Mouse (Mus musculus) thymus, postnatal 0 days (tissue): ENCODE measurements around the gene Clip3. TPM values are rescaled to one million over a fixed set of nuclear protein-coding genes. Genes with fewer than 3 reads are reported as not detected.

Experiments used
- DNase-seq: peaks from one replicate; pipeline ENCODE4 v3.0.0-alpha.2; 2015; ENCODE audit warnings: low spot score
- polyA plus RNA-seq: library from polyadenylated mRNA; unstranded; fragments of >200 nt; fragmentation: Nextera tagmentation; extraction: Ambion mirVana; gene quantifications from 2 replicates; pipeline ENCODE4 v1.2.1, GENCODE M21; 2015

Clip3 gene
- polyA plus RNA-seq, 1 experiment from 2014 or later, result 1.9 TPM

DNA sequence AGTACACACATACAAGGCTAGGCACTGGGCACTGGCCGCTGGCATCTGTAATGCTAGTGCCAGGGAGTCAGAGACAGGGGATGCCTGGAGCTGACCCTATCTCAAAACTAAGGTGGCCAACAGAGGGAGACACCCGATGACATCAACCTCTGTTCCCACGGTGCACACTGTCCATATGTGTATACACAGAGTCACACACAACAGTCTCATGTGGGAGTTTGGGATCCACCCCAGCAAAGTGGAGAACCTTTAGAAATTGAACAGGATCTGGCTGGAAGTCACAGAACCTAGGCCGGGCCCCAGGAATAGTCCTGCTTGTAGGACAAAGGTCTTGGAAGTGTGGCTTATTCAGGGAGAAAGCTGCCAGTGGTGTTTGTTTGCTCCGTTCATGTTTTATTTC is 2.8 kb downstream of the Clip3 start:
- DNase-seq, result no peak

DNA sequence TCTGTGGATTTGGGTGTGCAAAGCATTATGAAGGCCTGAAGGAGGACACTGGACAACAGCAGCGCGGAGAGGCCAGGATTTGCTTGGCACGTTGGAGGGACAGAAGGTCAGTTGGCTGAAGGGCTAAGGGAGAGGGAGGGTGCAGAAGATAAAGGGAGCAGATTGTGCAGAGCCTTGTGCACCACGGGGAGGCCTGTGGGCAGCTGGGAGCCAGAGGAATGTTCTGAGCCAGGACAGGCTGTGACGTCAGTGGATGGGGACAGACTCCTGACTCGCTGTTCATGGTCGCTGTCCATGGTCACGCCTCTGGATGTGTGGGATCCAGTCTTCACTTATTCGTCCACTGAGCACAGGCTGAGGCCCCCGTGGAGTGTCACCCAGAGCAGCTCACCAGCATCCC is 3.6 kb downstream of the Clip3 start:
- DNase-seq, result no peak

DNA sequence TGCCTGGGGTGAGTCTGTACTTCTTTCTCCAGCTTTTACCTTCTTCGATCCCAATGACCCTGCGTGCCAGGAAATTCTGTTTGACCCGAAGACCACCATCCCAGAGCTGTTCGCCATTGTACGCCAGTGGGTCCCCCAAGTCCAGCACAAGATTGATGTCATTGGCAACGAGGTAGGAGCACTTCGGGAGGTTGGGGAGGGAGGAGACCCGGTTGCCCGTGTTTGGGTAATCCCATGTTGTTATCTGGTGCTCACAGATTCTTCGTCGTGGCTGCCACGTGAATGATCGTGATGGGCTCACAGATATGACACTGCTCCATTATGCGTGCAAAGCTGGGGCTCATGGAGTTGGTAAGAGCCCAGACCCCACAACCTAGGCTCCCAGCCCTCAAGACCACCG is 5.3 kb downstream of the Clip3 start:
- no peak for DNase-seq

DNA sequence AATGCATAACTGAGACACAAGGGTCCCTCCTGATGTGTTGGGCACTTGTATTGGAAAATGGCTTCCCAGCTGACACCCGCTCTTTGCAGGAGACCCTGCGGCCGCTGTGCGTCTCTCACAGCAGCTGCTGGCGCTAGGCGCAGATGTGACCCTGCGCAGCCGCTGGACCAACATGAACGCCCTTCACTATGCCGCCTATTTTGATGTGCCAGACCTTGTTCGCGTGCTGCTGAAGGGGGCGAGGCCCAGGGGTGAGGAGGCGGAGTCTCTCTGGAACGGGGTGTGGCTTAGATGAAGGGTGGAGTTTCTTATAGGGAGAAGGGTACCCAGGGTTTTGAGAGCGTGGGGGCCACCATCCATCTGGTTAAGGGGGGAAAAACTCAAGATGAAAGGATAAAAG is 5.7 kb downstream of the Clip3 start:
- DNase-seq, result no peak

DNA sequence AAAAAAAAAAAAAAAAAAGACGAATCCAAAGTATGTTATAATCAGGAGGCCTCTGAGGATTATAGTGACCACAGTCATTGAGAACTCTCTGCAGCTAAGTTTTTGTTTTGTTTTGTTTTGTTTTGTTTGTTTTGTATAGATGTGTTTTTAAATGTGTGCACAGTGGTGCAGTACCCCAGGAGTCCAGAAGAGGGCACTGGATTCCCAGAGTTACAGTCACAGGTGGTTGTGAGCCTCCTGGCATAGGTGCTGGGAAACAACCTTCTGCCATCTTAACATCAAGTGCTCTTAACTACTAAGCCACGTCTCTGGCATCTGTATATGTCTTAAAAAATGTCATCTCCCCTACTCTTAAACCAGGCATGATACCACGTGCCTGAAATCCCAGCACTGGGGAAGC is 9.4 kb downstream of the Clip3 start:
- DNase-seq, result peak; percentile 53

DNA sequence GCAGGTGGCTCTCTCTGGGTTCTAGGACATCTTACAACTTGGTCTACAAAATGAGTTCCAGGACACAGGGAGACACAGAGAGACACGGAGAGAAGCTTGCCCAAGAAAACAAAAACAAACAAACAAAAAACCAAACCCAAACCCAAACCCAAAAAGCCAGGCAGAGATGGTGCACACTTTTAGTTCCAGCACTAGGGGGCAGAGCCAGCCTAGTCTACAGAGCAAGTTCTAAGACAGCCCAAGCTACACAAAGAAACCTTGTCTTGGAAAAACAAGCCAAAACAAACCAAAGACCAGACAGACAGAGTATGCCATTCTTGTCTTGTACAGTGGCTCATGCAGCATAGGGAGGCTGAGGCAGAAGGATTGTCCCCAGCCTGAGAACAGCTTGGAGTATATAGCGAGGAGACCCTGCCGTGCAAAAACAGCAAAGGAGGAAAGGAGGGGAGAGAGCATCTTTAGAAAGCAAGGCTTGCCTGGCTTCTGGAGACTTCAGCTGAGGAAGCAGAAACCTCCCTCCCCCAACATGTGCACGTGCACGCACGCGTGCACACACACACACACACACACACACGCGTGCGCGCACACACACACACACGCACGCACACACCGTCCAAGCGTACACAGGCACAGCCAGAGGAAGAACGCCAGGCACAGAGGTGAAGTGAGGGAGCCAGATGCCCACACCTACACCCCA is 14.7 kb downstream of the Clip3 start:
- no peak for DNase-seq

DNA sequence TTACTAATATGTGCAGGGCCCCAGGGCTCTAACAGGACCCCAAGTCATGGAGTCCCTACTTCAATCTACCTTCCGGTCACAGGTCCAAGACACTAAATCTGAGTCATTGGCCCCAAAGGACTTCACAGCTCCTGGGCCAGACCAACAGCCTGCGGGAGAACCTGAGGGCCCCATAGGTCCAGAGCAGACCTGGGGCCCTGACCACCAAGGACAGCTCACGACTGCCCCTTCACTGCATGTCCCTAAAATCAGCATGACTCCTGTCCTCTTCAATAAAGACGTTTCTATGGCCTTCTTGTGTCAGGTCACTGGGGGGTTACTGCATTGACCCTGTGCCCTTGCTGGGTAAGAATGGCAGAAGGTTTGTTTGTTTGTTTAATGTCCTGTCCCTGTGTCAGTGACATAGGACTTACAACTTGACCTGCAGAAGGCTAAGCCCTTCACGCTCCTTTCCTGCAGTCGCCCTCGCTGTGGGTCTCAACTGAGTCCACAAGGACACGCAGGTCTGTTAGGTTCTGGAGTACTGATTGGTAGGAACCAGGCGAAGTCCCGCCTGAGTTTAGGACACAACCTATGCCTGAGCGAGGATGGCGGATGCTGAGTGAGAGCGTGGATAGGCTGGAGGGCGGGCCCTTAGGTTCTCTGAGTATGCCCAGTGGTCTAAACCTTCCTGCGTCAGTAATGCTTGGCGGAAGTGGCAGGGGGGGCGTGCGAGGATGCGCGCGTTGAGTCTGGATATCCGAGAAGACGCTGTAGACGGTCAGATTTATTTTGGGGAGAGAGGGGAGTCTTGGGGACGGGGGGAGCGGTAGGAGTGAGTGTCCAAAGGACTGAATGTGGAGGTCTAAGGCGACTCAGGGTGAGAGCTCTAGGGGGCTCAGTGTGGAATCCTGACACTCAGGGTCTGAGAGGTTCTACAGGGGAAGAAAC is 16.8 kb downstream of the Clip3 start, which contains the start of gene Alkbh6:
TSS of gene Alkbh6 (plus strand) at position 642 of the 930 bp plus-strand sequence.
- peak; percentile 95 for DNase-seq

DNA sequence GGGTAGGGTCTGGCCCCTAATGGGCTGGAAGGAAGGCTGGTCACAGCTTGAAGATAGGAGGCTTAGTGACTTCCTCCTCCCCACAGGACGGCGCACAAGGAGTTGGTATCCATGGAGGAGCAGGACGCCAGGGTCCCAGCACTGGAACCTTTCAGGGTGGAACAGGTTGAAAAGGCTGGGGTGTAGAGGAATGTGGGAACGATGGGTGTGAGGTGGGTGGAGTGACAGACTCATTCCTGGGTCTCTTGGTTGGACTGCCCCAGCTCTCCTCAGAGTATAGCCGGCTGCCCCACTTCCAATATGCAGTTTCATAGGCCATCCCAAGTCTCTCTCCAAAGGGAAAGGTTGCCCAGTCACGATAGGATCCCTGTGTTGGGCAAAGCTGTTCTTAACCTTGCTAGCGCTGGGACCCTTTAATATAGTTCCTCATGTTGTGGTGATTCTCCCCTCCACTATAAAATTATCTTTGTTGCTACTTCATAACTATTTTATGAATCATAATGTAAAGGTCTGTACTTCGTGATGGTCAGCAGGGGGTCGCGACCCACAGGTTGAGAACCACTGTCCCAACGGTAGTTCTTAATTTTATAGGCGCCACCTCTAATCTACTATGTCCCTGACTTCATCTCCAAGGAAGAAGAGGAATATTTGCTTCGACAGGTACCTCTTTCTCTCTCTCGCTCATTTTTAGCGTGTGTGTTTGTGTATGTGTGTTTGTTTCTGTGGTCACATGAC is 18.0 kb downstream of the Clip3 start:
- no peak for DNase-seq

DNA sequence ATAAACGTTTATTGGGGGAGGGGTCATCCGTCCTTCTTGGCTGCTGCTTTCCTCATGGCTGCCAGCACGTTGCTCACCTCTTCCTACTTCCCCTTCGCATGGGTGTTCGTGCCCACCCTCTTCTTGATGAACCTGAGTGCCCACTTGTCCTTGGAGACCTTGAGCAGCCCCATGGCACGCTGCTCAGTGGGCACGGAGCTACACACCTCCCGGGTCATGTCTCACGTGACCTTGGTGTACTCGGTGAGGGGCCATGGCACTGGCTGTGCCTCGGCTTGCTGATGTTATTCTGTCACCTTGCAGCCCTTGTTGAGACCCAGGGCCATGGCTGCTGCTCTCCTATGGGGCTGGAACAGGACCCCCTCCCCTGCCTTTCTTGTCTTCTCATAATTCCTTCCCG is 18.6 kb downstream of the Clip3 start:
- no peak for DNase-seq

DNA sequence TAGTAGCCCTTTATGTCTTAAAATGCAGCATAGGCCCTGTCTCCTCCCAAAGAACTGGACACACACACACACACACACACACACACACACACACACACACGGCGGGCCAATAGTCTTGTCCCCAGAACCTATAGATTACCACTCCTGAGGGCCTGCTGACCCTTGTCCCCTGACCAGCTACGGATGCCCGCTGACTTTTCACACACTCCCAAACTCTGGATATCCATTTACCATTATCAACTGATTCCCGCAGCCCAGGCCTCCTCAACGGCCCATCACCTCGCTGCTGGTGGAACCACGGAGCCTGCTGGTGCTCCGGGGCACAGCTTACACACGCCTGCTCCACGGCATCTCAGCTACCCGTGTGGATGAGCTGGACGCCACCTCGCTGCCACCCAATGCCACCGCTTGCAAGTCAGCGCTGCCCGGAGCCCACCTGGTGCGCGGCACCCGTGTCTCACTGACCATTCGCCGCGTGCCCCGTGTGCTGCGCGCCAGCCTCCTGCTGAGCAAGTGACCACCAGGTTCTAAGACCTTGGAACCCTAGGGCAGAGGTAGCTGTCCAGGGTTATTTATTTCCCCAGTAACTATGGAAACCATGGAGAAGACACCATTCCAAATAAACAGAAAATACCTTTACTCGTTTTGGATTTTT is 22.3 kb downstream of the Clip3 start:
- no peak for DNase-seq

DNA sequence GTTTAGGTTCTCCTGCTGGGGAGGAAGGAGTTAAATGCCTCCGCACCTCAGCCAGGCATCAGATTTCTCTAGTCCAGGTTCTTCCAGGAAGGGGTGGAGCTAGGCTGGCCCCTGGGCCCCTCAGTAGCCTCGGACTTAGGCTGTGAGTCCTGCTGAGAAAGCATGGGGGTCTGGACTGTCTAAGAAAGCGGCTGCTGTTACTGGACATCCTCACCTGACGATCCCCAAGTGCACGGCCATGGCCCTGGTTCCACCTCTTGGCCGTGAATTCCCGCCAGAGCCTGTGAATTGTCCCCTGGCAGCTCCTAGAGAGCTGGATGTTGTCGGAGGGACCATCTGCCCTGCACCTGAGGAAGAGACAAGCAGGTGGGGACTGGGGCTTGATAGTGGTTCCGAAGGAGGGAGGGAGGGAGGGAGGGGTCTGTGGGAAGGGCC is 23.2 kb downstream of the Clip3 start, which contains the start of gene Syne4:
TSS of gene Syne4 (plus strand) at position 87 of the 435 bp plus-strand sequence.
- no peak for DNase-seq

DNA sequence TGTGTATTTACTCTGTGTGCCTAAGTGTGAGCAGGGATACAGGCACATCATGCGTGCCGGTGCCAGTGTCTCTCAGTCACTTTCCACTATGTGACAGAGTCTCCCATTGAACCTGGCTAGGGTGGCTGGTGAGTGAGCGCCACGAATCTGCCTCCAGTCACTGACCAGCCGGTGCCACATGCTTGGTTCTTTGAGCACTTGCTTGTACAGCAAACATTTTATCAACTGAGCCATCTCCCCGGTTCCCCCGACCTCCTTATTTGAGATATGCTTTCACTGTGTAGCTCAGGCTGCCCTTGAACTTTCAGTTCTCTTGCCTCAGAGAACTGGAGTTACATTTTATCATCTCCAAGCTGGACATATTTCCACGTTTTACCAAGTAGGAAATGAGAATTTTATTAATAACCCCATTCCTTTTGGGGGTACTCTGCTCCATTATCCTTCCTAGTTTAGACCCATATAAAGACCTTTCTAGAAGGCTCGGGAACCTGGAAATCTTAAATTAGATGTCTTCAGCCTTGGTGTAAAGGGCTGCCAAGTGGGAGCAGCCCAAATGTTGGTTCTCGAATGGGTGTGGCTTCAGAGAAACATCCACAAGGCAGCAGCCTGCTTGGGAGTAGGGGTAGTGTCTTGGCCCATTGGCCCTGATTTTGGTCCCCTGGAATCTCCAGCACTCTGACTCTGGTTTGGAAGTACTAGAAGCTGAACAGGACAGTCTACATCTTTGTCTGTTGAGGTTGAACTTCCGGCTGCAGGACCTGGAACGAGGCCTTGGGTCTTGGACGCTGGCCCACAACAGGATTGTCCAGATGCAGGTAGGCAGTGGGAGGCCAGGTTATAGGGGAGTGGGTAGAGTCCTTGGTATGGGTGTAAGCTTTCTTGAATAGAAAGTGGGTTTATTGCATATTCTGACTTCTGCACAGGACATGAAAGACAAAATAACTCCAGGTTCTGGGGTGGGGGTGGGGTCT is 24.3 kb downstream of the Clip3 start:
- no peak for DNase-seq

DNA sequence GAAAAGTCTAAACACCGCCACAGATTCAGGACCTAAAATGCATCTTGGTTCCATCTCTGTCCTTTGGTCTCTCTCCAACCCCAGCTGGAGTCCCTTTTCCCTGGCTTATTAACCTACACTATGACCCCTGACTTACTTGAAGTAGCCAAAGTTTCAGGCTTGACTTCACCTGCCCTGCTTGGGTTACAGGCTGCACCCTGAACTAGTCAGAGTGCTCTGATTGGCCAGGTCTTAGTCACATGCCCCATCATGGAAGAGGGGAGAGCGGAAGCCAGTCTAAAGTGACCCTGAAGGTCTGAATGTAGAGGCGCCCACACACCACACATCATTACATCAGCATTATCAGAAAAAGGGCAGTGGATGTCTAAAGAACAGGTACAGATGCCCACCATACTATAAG is 26.6 kb downstream of the Clip3 start:
- DNase-seq, result no peak

DNA sequence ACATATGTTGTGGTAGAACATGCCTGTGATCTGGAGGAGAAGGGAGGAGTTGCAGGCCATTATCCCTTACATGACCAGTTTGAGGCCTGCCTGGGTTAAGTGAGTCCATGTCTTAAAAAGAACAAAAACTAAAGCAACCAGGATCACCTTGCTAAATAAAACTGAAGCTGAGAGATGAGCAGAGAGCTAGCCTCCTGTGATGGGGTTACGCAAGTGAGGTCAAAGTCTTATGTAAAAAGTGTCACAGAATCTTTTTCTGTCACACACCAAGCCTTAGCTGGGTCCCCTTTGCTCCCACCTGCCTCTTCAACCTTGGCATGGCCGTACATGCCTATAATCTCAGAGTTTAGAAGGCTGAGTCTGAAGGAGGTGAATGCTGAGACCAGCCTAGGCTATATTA is 29.4 kb downstream of the Clip3 start:
- no peak for DNase-seq

DNA sequence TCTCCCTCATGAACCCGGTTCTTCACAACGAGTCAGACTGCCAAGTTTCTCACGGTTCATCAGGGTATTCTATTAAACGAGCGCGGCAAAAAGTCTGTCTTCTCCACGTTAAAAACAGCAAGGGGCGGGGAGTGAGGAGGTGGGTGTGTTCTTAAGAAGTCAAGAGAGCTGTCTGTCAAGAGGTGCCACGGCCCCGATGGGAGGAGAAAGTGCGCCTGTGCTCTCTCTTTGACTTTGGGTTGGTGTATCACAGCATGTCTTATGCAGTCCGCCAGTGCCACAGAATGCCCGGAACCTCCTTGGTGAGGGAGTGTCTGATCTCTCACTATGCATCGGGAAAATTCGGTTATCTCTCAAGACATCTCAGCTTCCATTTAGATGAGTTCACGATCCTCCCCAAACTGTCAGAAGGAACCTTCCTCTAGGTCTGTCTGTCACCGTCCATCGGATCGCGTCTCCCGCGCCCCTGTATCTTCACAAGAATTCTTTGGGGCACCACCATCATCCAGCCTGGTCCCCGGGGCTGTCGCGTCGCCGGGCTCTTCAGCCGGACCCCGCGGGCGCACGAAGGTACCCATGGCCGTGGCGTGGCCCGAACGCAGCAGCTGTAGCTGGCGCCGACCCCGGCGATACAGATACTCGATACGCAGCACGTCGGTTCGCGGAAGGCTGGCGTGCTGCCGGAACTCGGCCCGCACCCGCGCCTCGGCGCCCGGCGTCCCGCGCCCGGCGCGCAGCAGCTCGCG is 30.2 kb downstream of the Clip3 start, which contains the start of gene E130208F15Rik:
TSS of gene E130208F15Rik (plus strand) at position 202 of the 746 bp plus-strand sequence.
- peak; percentile 84 for DNase-seq

DNA sequence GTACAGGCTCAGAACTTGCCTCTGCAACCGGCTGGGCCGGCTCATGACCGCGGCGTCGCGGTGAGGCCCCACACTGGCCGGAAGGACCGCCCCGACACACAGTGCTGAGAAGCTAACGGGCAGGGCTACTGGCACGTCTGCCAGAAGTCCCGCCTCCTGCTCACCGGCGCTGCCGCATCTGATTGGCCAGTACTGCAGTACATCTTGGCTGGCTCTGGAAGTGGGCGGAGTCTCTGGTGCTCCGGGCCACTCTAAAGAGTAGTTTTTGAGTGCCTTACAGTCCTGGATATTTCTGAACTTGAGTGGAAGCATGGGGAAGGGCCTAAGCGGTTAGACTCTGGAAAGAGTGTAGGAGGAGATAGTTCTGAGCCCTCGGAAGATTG is 30.7 kb downstream of the Clip3 start:
- peak; percentile 95 for DNase-seq

DNA sequence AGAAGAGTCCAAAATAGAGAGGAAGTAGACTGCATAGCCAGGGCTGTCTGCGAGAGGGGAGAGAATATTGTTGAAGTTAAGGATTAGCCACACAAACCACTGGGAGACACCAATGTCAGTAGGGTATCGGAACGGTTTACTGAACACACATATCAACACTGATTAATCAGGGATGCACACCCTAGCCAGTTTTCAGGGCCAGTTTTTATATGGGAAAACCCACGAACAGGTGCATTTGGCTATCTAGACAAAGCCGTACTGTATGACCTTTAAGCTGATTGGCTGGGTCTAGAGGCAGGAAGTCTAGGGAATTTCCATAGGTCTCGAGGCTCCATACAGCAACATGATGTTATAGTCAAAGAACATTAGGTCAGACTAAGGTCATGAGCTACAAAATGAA is 31.3 kb downstream of the Clip3 start:
- DNase-seq, result peak; percentile 32

DNA sequence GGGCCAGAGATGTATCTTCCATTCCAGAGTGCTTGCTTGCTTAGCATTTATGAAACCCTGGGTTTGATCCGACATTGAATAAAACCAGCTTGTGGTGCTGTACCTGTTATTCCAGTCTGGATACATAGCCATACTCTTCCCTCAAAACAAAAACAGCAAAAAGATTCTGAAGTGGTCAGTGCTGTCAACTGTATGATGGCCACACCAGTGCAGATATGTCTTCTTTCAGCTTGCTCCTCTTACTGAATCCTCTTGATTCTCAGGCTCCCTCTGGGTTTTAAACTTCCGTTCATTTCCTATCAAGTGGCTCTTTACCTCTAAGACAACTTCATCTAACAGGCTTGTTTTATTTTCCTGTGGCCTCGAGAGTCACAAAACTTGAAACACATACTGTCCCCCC is 32.3 kb downstream of the Clip3 start, which contains the start of gene Sdhaf1:
TSS of gene Sdhaf1 (minus strand) at position 101 of the 400 bp plus-strand sequence.
- no peak for DNase-seq
